Mouse (Mus musculus) cerebellum, adult 2 months (tissue): ENCODE data around the gene Mrpl36. TPM values are rescaled to one million over a fixed set of nuclear protein-coding genes. Genes with fewer than 3 reads are reported as not detected.

Experiments used
- DNase-seq, 2 experiments: peaks; one replicate each; pipeline ENCODE4 v3.0.0; 2021
- H3K27ac ChIP-seq: fragments of 200-500 bp; 2 replicates; pipeline ENCODE4 v1.5.1; 2012; ENCODE audit warnings: low read length, control low read depth, inconsistent platforms; ENCODE audit not compliant: insufficient read depth
- H3K27me3 ChIP-seq: fragments of 200-500 bp; 2 replicates; pipeline ENCODE4 v1.6.1; 2012; ENCODE audit warnings: inconsistent platforms, mild to moderate bottlenecking, low read length, moderate library complexity; ENCODE audit not compliant: control insufficient read depth, insufficient read depth
- H3K4me1 ChIP-seq: fragments of 200-500 bp; 2 replicates; pipeline ENCODE4 v1.6.1; 2011; ENCODE audit warnings: low read length; ENCODE audit not compliant: control insufficient read depth, insufficient read depth
- H3K4me3 ChIP-seq: fragments of 200-500 bp; replicated peaks from 2 replicates; pipeline ENCODE3; 2011; ENCODE audit warnings: mild to moderate bottlenecking, low read depth, low read length, control low read depth; ENCODE audit not compliant: insufficient read depth
- CTCF ChIP-seq: fragments of 200-500 bp; IDR thresholded peaks from 2 replicates; pipeline ENCODE4 v1.5.1; 2011; ENCODE audit warnings: low read depth, mild to moderate bottlenecking, control low read depth, low read length, moderate library complexity, borderline replicate concordance; ENCODE audit not compliant: insufficient read depth
- POLR2A ChIP-seq: fragments of 200-500 bp; IDR thresholded peaks from 2 replicates; pipeline ENCODE4 v1.6.1; 2011; ENCODE audit warnings: low read length, control low read depth, borderline replicate concordance; ENCODE audit not compliant: insufficient read depth
- WGBS: fragments of 180-500 bp; shearing (Covaris S2); methylation state at CpG from one replicate; pipeline ENCODE4 v1.1.7; 2018; 5-methylcytosine and 5-hydroxymethylcytosine counted together
- polyA plus RNA-seq: library from polyadenylated mRNA; depleted of rRNA; stranded (reverse); fragments of >200 nt; gene quantifications from 2 replicates; pipeline ENCODE4 v1.2.3, GENCODE M21; 2012; rRNA removed

Mrpl36 gene
- polyA plus RNA-seq, 1 experiment, result 74.3 TPM

- H3K4me1 ChIP-seq, result no peaks in the 10 kb centered on the region
- no peak overlapping the region for H3K27ac ChIP-seq
- H3K27me3 ChIP-seq, result no peaks in the 10 kb centered on the region
- no peak overlapping the region for H3K4me3 ChIP-seq
- DNase-seq, result no peak
- TF ChIP-seq POLR2A, result no peak
- 88% methylated on average over 9 of the region's 9 CpGs for WGBS
Measured at GRCm38 (mm10) chr13:73350741-73351140, 22.4 kb downstream of the Mrpl36 start.

- WGBS, result 38% methylated on average over 3 of the region's 3 CpGs
- no peaks in the 10 kb centered on the region for H3K27me3 ChIP-seq
- TF ChIP-seq POLR2A (no peak), CTCF (peak; percentile 39; the same call in 1 of the 2 replicates)
- H3K27ac ChIP-seq, result no peak overlapping the region
- no peaks in the 10 kb centered on the region for H3K4me1 ChIP-seq
- no peak for DNase-seq
- no peak overlapping the region for H3K4me3 ChIP-seq
Measured at GRCm38 (mm10) chr13:73351910-73352309, 23.6 kb downstream of the Mrpl36 start.

- H3K27ac ChIP-seq, result no peak overlapping the region
- TF ChIP-seq CTCF, result no peak
- no peak for TF ChIP-seq POLR2A
- no peaks in the 10 kb centered on the region for H3K27me3 ChIP-seq
- no peak overlapping the region for H3K4me3 ChIP-seq
- DNase-seq, result no peak
- no peaks in the 10 kb centered on the region for H3K4me1 ChIP-seq
Measured at GRCm38 (mm10) chr13:73352491-73352890, 24.2 kb downstream of the Mrpl36 start.

GRCm38 (mm10) chr13:73357106-73357505, 28.8 kb downstream of the Mrpl36 start:
- H3K27ac ChIP-seq, result no peak overlapping the region
- H3K4me3 ChIP-seq, result no peak overlapping the region
- no peaks in the 10 kb centered on the region for H3K27me3 ChIP-seq
- DNase-seq, result no peak
- no peaks in the 10 kb centered on the region for H3K4me1 ChIP-seq
- no peak for TF ChIP-seq CTCF
- TF ChIP-seq POLR2A, result no peak
- WGBS, result 74% methylated on average over 3 of the region's 3 CpGs

GRCm38 (mm10) chr13:73373367-73373766, 45.1 kb downstream of the Mrpl36 start:
- Histone ChIP-seq H3K4me3 (no peak overlapping the region), H3K27me3 (no peaks in the 10 kb centered on the region), H3K27ac (no peak overlapping the region), H3K4me1 (no peaks in the 10 kb centered on the region)
- TF ChIP-seq CTCF, result no peak
- TF ChIP-seq POLR2A, result no peak
- DNase-seq, result no peak
- 79% methylated on average over 4 of the region's 4 CpGs for WGBS

- WGBS, result 18% methylated on average over 2 of the region's 2 CpGs
- TF ChIP-seq CTCF, result no peak
- no peak for TF ChIP-seq POLR2A
- no peak overlapping the region for H3K27ac ChIP-seq
- no peaks in the 10 kb centered on the region for H3K27me3 ChIP-seq
- H3K4me1 ChIP-seq, result no peaks in the 10 kb centered on the region
- DNase-seq, result no peak
- no peak overlapping the region for H3K4me3 ChIP-seq
Measured at GRCm38 (mm10) chr13:73374612-73375011, 46.3 kb downstream of the Mrpl36 start.

GRCm38 (mm10) chr13:73377637-73378036, 49.3 kb downstream of the Mrpl36 start:
- Histone ChIP-seq H3K27ac (no peak overlapping the region), H3K4me1 (no peaks in the 10 kb centered on the region), H3K27me3 (no peaks in the 10 kb centered on the region), H3K4me3 (no peak overlapping the region)
- TF ChIP-seq CTCF (no peak), POLR2A (no peak)
- WGBS, result 89% methylated on average over 9 of the region's 9 CpGs
- no peak for DNase-seq

Other genes starting within 250 kb of the Mrpl36 start
- 0.43 and 0.70 TPM in 2 replicates for gene Irx4, start 68.0 kb upstream of the Mrpl36 start, polyA plus RNA-seq
- gene Ndufs6, start within 50 bp of the Mrpl36 start, polyA plus RNA-seq, result 271 and 306 TPM in 2 replicates
- 38.4 and 38.8 TPM in 2 replicates for gene Lpcat1, start 138.7 kb downstream of the Mrpl36 start, polyA plus RNA-seq
- 0.03 and 0.05 TPM in 2 replicates for gene Slc6a3, start 208.2 kb downstream of the Mrpl36 start, polyA plus RNA-seq